Mouse (Mus musculus) heart, postnatal 0 days (tissue): Measurements from ENCODE around the gene Pik3ca.

Experiments
- CTCF ChIP-seq: IDR thresholded peaks from 2 replicates; pipeline ENCODE4 v1.5.1; 2016; ENCODE audit warnings: antibody characterized with exemption, control low read depth, low read depth
- EP300 ChIP-seq: IDR thresholded peaks from 2 replicates; pipeline ENCODE4 v1.6.1; 2016; ENCODE audit warnings: antibody characterized with exemption, low read depth

- TF ChIP-seq CTCF = no peak
- TF ChIP-seq EP300 = no peak
Measured at GRCm38 (mm10) chr3:32486543-32486942, 89.1 kb downstream of the Pik3ca start.
